Mouse (Mus musculus) kidney, adult 2 months (tissue): ENCODE measurements around the gene Letmd1. TPM values are rescaled to one million over a fixed set of nuclear protein-coding genes. Genes with fewer than 3 reads are reported as not detected.
"Not testable (repeated sequence)": the region's sequence is repeated elsewhere in the genome, so short reads cannot be mapped to it uniquely, and the experiment has no call there.

Source experiments
- DNase-seq: peaks from one replicate; pipeline ENCODE4 v3.0.0; 2021
- H3K27ac ChIP-seq: fragments of 200-500 bp; 2 replicates; pipeline ENCODE4 v1.5.1; 2012; ENCODE audit warnings: low read depth, low read length, control low read depth, inconsistent platforms; ENCODE audit not compliant: insufficient read depth
- H3K27me3 ChIP-seq: fragments of 200-500 bp; replicated peaks from 2 replicates; pipeline ENCODE4 v1.6.1; 2012; ENCODE audit warnings: mild to moderate bottlenecking, moderate library complexity, low read length, inconsistent platforms; ENCODE audit not compliant: control insufficient read depth, insufficient read depth
- H3K36me3 ChIP-seq: fragments of 200-500 bp; 2 replicates; pipeline ENCODE4 v1.6.1; 2012; ENCODE audit warnings: mild to moderate bottlenecking, moderate library complexity, low read length, inconsistent platforms; ENCODE audit not compliant: control insufficient read depth, insufficient read depth
- H3K4me1 ChIP-seq: fragments of 200-500 bp; 2 replicates; pipeline ENCODE4 v1.6.1; 2011; ENCODE audit warnings: low read length; ENCODE audit not compliant: control insufficient read depth, insufficient read depth
- H3K4me3 ChIP-seq: fragments of 200-500 bp; 2 replicates; pipeline ENCODE4 v1.5.1; 2011; ENCODE audit warnings: mild to moderate bottlenecking, low read depth, low read length, control low read depth; ENCODE audit not compliant: insufficient read depth
- CTCF ChIP-seq: fragments of 200-500 bp; conservative IDR thresholded peaks from 2 replicates; pipeline ENCODE4 v1.5.1; 2011; ENCODE audit warnings: low read depth, mild to moderate bottlenecking, control low read depth, low read length, moderate library complexity, mixed read lengths; ENCODE audit not compliant: insufficient read depth, insufficient read length
- POLR2A ChIP-seq: fragments of 200-500 bp; IDR thresholded peaks from one replicate; pipeline ENCODE4 v1.6.1; 2011; ENCODE audit warnings: low read depth, low read length, control low read depth
- WGBS: fragments of 180-500 bp; shearing (Covaris S2); methylation state at CpG from one replicate; pipeline ENCODE4 v1.1.7; 2018; 5-methylcytosine and 5-hydroxymethylcytosine counted together
- polyA plus RNA-seq: library from polyadenylated mRNA; depleted of rRNA; stranded (reverse); fragments of >200 nt; gene quantifications from 2 replicates; pipeline ENCODE4 v1.2.3, GENCODE M21; 2012

Letmd1 gene
- polyA plus RNA-seq, 1 experiment = 79.0 TPM

- DNase-seq = no peak
- Histone ChIP-seq H3K27me3 (no peaks in the 10 kb centered on the region), H3K27ac (no peak overlapping the region), H3K4me1 (peaks cover 12% of the 10 kb centered on the region), H3K4me3 (no peak overlapping the region), H3K36me3 (peaks cover 2% of the 10 kb centered on the region; the same call in 1 of the 2 replicates)
- TF ChIP-seq CTCF (no peak), POLR2A (no peak)
- whole genome bisulfite sequencing = 86% methylated on average over 3 of the region's 3 CpGs
Measured at GRCm38 (mm10) chr15:100485576-100485975, 16.8 kb downstream of the Letmd1 start.

GRCm38 (mm10) chr15:100486450-100486849 lies 17.6 kb downstream of the Letmd1 start:
- no peaks in the 10 kb centered on the region; the same call in 1 of the 2 replicates for H3K36me3 ChIP-seq
- H3K27ac ChIP-seq = no peak overlapping the region
- H3K27me3 ChIP-seq = no peaks in the 10 kb centered on the region
- peaks cover 12% of the 10 kb centered on the region for H3K4me1 ChIP-seq
- DNase-seq = no peak
- no peak for TF ChIP-seq POLR2A
- TF ChIP-seq CTCF = no peak
- H3K4me3 ChIP-seq = no peak overlapping the region
- WGBS = 77% methylated on average over 7 of the region's 7 CpGs

GRCm38 (mm10) chr15:100487050-100487449 lies 18.2 kb downstream of the Letmd1 start:
- no peak for DNase-seq
- WGBS = 64% methylated on average over 2 of the region's 2 CpGs
- no peak overlapping the region for H3K27ac ChIP-seq
- no peak for TF ChIP-seq CTCF
- TF ChIP-seq POLR2A = no peak
- H3K36me3 ChIP-seq = no peaks in the 10 kb centered on the region
- peaks cover 12% of the 10 kb centered on the region for H3K4me1 ChIP-seq
- H3K4me3 ChIP-seq = no peak overlapping the region
- H3K27me3 ChIP-seq = no peaks in the 10 kb centered on the region

GRCm38 (mm10) chr15:100488297-100488696 lies 19.5 kb downstream of the Letmd1 start:
- not testable (repeated sequence) for DNase-seq, H3K4me3 ChIP-seq, H3K27ac ChIP-seq, H3K27me3 ChIP-seq, H3K36me3 ChIP-seq
- WGBS = 87% methylated on average over 1 of the region's 1 CpGs
- H3K4me1 ChIP-seq = peaks cover 12% of the 10 kb centered on the region

- H3K27ac ChIP-seq = no peak overlapping the region
- H3K4me1 ChIP-seq = peaks cover 14% of the 10 kb centered on the region
- H3K36me3 ChIP-seq = no peaks in the 10 kb centered on the region
- peak; percentile 67 for DNase-seq
- WGBS = 61% methylated on average over 15 of the region's 15 CpGs
- TF ChIP-seq CTCF = no peak
- TF ChIP-seq POLR2A = no peak
- no peak overlapping the region for H3K4me3 ChIP-seq
- no peaks in the 10 kb centered on the region for H3K27me3 ChIP-seq
Measured at GRCm38 (mm10) chr15:100489263-100489662, 20.4 kb downstream of the Letmd1 start.

GRCm38 (mm10) chr15:100491966-100492365 lies 23.1 kb downstream of the Letmd1 start:
- peaks cover 17% of the 10 kb centered on the region for H3K4me1 ChIP-seq
- no peak overlapping the region for H3K4me3 ChIP-seq
- DNase-seq = peak; percentile 20
- TF ChIP-seq POLR2A (no peak), CTCF (no peak)
- H3K27ac ChIP-seq = no peak overlapping the region
- WGBS = 48% methylated on average over 9 of the region's 9 CpGs
- H3K27me3 ChIP-seq = no peaks in the 10 kb centered on the region
- no peaks in the 10 kb centered on the region for H3K36me3 ChIP-seq

- Histone ChIP-seq H3K36me3 (no peaks in the 10 kb centered on the region), H3K27ac (no peak overlapping the region), H3K4me1 (peaks cover 7% of the 10 kb centered on the region), H3K27me3 (no peaks in the 10 kb centered on the region), H3K4me3 (peak overlapping the region; percentile 69)
- TF ChIP-seq CTCF (no peak), POLR2A (no peak)
- DNase-seq = no peak
- WGBS = 1% methylated on average over 29 of the region's 29 CpGs
Measured at GRCm38 (mm10) chr15:100494647-100495046, 25.8 kb downstream of the Letmd1 start.

- H3K27ac ChIP-seq = no peak within 1 kb of the TSS
- H3K4me3 ChIP-seq = peak within 1 kb of the TSS; percentile 69
- TF ChIP-seq POLR2A (peak; percentile 96), CTCF (no peak)
- DNase-seq = peak; percentile 94
- H3K27me3 ChIP-seq = no peaks in the 10 kb centered on the region
- H3K36me3 ChIP-seq = no peaks in the 10 kb centered on the region
- under 1% methylated on average over 40 of the region's 40 CpGs for WGBS
- peaks cover 4% of the 10 kb centered on the region; the same call in 1 of the 2 replicates for H3K4me1 ChIP-seq
Measured at GRCm38 (mm10) chr15:100495102-100495501, 26.3 kb downstream of the Letmd1 start, which contains the start of gene Csrnp2. Gene Csrnp2 (minus strand): TSS chr15:100495488.

- not testable (repeated sequence) for H3K4me3 ChIP-seq, H3K4me1 ChIP-seq, H3K27me3 ChIP-seq, H3K36me3 ChIP-seq
- DNase-seq = peak; percentile 57
- H3K27ac ChIP-seq = 0 out of 2 replicates have a peak overlapping the region, but pooled peaks have one; percentile 29
- WGBS = 45% methylated on average over 8 of the region's 8 CpGs
Measured at GRCm38 (mm10) chr15:100499506-100499905, 30.7 kb downstream of the Letmd1 start.
